Mouse (Mus musculus): ENCODE results near the gene Med15.
A peak's percentile ranks its signal among the peaks of the same experiment; 100 is the strongest.

Med15 gene

DNA sequence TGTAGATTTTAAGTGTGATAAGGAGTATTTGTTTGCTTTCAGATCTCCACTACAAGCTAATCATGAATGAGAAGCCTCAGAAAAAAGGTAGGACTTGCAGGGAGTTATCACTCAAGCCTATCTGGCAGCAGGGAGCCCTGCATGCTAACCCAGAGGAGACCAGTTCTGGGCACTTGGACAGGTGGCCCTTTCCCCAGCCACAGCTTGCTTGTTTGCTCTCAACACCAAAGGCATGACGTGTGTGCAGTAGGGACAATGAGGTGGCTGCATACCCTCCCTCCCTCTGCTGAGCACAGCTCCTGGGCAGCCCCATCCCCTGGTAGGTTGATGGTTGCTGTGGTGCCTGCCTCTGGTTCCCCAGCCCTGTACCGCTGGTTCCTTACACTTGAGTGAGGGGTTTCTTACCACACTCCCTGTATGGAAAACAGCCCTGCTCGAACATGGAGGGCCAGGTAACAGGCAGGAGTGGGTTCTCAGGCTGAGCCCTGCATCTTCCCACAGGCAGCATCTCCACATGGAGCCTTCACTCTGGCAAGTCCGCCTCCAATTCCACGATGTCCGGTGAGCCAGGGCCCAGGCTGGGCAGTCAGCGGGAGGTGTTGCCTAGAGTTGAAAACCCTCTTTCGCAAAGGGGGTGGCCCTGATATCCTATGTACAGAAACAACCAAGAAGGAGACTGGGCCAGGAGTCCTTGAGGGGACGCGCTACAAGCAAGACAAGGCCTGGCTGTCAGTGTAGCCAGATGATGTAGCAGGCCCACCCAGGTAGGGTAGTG lies 84.9 kb downstream of the Med15 start:
- DNase-seq (ENCODE audit: low spot score), result no peak

DNA sequence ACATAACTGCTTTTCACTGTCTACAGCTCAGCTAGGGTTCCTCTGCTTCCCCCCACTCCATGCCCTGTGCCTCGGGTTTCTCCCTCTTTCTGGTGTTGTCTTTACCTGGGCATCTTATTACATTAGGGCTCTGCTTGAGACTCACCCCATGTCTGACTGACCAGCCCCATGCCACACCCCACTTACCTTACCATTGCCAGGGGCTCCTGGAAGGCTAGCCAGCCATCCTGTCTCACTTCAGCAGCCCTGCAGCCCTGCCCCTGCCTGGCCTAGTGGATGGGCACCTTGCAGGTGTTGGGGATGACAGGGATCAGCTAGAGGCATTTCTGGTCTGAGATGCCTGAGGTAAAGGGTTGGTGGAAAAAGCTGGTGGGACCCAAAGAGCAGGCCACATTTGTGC lies 85.5 kb downstream of the Med15 start:
- no peak for DNase-seq (ENCODE audit: low spot score)

DNA sequence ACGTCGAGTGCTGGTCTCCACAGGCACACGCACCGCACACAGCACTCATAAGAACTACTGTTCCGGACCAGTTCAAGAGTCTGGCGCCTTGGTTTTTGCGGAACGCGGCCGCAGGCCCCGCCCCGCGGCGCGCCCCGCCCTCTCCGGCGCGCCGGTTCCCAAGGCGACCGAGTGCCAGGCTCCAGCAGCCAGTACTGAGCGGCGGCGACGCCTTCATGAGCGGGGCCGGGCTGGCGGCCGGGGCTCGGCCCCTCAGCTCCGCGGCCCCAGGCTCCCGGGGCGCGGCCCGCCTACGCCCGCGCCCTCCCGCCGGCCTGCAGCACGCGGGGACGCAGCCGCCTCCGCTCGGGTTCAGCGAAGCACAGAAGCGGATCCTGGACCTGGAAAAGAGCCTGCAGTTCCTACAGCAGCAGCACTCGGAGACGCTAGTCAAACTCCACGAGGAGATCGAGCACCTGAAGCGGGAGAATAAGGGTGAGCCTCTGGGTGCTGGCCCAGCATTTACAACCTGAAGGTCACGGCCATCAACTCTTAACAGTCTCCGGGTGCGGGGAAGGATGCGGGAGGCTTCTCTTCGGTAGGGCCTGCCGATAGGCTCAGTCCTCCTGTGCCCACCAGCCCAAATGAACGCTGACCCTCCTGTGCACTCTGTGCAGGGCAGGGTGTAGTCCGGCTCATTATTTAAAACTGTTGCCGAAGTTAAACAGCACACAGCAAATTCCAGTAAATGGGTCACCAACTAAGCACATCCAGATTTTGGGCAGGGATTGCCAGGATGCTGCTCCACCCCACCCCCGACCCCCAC lies 86.2 kb downstream of the Med15 start, which contains the start of gene Ccdc74a:
Gene Ccdc74a, plus strand, starts transcription at position 161 of the 805 bp plus-strand sequence.
- peak; percentile 85 for DNase-seq (ENCODE audit: low spot score)

DNA sequence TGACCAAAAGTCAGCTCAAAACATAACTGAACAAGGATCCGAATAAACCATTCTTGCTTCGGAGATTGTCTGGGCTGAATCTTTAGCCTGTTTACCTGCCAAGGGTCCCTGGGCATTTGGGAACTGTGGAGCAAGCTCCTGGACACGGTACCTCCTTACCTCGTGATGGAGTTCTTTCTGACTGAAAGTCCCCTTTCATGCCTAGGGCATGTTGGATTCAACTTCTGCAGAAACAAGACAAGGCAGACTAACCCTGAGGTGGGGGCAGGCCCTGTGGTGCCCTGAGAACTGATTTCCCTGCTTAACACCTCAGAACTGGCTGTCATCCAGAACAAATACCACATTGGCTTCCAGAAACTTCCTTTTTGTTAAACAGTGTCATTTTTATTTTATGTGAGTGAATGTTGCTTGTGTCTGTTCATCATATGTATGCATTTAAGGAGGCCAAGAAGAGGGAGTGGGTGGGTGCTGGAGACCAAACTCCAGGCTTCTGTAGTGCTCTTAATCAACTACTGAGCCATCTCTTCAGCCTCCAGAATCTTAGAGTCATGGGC lies 89.2 kb downstream of the Med15 start:
- DNase-seq (ENCODE audit: low spot score), result no peak

DNA sequence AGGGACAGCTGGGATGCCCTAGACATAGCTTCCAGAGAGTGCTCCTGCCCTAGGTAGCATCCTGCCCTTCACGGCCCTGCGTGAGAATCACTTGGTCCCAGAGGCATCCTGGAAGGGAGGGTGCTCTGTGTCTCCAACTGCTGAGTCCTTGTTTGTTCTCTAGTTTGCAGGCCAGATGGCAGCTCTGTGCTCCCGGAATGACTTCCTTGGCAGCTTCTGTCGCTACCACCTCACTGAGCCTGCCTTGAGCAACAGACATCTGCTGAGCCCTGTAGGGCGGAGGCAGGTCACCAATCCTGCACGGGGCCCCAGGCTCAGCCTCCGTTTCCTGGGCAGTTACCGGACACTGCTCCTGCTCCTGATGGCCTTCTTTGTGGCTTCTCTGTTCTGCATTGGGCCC lies 90.4 kb downstream of the Med15 start:
- no peak for DNase-seq (ENCODE audit: low spot score)

DNA sequence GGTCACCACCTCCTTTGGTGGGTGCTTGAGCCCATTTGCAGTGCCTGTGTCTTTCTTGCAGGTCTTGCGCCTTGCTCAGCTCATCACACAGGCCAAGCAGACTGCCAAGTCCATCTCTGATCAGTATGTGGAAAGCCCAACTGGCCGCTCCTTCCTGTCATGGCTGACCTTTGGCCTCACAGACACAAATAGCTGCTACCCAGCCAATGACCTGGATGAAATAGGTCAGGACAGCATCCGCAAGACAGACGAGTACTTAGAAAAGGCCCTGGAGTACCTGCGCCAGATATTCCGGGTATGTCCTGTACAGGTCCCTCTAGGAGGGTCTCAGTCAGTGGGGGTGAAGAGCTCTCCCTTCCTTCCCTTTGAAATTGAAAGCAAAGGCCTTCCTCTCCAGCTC lies 91.4 kb downstream of the Med15 start:
- DNase-seq (ENCODE audit: low spot score), result no peak

DNA sequence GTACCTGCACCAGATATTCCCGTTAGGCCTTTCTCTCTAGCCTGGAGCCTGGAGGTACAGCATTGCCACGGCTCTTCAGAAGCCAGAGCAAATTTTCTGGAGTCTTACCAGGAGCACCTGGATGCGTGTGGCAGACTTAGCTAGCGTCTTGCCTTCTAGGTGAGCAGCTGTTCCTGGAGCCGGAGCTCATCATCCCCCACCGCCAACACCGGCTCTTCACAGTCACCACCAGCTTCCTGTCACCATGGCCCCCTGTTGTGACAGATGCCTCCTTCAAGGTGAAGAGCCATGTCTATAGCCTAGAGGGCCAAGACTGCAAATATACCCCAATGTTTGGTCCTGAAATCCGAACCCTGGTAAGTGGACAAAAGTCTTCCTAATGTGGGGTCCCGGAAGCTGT lies 92.0 kb downstream of the Med15 start:
- no peak for DNase-seq (ENCODE audit: low spot score)

DNA sequence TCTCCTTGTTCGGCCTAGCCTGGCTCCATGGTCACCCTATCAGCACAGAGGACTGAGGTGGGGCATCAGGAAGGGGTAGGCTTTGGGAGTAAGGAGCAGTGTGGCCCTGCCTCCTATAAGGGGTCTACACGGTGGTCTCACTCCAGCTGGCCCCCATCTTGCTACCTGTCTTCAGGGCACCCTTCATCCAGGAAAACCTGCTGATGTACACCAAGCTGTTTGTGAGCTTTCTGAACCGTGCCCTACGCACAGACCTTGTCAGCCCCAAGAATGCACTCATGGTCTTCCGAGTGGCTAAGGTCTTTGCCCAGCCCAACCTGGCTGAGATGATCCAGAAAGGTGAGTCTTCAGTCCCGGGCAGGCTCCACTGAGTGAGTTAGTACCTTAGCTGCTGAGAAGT lies 92.7 kb downstream of the Med15 start:
- no peak for DNase-seq (ENCODE audit: low spot score)

DNA sequence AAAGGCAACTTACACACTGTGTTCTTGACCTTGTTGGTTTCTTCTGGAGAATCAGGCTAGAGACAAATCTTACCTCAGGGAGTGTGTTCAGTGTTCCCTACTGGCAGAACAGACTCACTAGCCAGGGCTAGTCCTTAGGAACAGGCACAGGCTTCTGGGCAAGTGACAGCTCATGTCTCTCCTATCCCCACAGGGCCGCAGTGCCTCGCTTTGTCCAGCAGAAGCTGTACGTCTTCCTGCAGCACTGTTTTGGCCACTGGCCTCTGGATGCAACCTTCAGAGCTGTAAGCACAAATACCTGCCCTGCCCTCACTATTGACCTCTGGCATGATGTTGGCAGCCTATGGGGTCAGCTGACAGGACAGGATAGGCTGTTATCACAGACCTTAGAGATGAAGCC lies 93.6 kb downstream of the Med15 start:
- no peak for DNase-seq (ENCODE audit: low spot score)

DNA sequence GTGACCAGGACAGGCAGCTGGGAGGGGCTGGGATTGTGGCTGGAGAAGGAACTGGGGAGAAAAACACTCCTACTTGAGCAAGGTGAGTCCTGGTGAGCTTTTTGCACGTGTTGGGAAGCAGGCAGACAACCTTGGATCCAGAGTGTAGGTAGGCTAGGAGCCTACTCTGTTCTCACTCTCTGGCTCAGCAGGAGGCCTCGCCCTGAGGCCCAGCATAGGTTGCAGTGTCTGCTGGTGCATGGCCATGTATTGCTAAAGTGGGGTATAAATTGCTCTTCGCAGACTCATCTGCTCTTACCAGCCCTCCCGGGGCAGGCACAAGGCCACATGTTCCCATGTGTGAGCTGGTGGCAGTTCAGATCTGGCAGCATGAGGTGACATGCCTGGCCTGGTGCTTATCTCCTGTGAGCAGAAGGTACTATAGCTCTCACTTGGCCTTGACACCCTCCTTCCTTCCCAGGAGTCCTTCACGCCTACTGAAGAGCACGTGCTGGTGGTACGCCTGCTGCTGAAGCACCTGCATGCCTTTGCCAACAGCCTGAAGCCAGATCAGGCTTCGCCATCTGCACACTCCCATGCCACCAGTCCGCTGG lies 94.6 kb downstream of the Med15 start:
- DNase-seq (ENCODE audit: low spot score), result no peak

DNA sequence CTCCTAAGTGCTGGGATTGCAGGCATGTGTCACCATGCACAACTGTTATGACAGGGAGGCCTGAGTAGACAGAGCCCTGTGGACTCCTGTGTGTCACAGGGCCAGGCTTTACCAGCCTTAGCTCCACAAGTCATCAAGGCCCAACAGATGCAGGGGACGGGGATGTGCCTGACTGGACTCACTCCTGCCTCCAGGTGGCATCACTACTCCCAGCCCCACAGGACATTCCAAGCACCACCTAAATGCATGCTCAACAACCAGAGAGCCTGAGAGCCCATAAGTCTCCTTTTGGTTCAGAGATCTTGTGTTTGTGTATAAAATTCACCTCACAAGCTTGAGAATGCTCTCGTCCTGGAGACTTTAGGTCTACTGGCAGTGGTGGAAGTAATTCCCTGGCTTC lies 95.1 kb downstream of the Med15 start:
- no peak for DNase-seq (ENCODE audit: low spot score)

DNA sequence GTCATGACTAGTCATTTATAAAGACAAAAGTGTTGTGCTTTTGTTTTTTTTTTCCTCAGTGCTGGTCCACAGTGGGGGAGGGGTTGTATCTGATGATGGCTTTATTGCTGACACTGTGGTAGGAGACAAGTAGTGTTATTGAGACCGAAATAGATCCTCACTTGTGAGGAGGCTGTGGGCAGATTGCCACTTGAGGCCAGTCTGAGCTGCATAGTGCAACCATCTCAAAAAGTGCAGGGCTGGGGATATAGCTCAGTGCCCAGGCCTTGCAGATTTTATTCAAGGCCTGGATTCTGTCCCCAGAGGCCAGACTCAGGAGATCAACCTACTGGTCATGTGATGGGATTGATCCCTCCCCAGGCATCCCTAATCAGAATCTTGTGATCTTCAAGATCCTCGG lies 95.8 kb downstream of the Med15 start:
- no peak for DNase-seq (ENCODE audit: low spot score)

DNA sequence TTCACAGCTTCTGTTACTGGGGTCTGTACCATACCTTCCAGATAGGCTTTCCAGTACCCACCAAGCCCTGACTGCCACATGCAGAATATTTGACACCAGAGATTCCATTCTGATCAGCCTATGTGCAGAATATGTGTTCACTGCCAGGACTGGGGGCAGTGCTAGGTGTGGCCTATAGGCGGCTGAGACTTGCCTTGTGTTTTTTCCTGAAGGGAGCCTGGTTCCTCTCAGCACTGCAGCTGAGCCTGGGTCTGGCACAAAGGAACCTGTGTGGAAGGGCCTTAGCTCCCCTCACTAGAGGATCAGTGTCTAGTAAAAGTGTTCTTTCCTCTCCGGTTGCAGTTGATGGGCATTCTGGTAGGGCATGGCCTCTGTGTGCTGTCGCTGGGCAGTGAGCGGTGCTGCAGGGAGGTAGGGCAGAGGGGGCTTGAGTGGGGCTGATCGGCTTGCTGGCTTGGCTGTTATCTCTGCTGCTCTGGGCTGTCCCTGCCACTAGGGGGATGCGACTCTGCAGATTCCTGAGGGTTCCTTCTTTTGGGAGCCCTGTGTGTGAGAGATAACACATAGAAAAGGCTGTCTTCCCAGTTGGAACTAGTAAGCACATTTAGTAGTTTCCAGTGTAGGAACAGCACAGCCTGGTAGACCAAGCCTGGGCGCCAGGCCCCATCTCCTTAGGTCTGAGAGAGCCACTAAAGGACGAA lies 99.1 kb downstream of the Med15 start:
- peak; percentile 39 for DNase-seq (ENCODE audit: low spot score)

DNA sequence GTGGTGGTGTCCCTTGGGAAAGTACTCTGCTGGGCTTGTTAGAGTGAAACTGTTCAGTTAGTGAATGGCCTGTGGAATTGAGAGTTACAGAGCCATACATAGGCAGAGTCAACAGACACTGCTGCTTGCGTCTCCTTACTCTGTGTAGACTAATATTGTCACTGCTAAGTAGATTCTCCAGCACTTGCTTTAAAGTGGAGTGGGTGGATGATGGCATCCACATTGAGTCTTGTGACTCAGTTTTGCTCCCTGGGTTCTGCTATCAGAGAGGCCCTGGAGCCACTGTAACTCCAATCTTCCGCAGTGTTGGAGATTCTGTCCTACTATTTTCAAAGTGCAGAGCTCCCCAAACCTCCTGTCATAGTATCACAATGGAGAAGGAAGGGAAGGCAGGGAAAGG lies 100.1 kb downstream of the Med15 start:
- DNase-seq (ENCODE audit: low spot score), result no peak

DNA sequence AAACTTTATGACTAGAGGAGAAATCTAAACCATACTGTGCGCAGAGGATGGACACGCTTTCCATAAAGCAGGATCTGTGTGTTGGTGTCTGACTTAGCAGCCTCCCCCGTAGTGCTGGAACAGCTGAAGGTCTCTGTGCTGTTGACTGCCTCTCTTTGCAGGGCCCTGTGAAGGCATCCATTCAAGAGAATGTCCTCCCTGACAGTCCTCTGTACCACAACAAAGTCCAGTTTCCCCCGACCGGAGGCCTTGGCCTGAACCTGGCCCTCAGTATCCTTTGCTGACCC lies 106.5 kb downstream of the Med15 start:
- DNase-seq (ENCODE audit: low spot score), result no peak

DNA sequence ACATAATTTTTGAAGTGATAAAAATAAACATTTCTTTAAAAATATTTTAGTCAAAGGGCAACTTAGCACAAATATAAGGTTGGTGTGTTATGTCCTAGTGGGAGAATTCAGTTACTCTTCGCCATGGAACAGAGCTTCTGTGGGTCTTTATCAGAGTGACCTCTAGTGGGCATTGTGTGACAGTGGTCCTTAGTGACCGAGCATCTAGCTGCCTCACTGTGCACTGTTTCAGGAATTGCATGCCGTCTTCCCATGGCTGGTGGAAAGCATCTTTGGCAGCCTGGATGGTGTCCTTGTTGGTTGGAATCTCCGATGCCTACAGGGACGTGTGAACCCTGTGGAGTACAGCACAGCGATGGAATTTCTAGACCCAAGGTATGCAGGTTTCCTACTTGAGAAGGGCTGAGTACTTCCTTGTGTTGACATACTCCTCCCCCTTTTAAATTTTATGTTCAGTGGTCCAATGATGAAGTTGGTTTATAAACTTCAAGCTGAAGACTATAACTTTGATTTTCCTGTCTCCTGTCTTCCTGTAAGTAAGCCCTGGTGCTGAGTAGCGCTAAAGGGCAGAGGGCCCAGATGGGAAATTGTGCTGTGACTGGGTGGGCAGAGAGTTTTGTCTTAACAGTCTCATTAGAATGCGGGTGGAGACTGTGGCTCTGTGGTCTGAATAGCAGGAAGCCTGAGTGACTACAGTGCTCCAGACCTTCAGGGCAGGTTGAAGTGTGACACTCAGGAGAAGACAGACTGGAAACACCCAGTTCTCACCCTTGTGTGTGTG lies 107.0 kb downstream of the Med15 start:
- peak; percentile 79 for DNase-seq (ENCODE audit: low spot score)

DNA sequence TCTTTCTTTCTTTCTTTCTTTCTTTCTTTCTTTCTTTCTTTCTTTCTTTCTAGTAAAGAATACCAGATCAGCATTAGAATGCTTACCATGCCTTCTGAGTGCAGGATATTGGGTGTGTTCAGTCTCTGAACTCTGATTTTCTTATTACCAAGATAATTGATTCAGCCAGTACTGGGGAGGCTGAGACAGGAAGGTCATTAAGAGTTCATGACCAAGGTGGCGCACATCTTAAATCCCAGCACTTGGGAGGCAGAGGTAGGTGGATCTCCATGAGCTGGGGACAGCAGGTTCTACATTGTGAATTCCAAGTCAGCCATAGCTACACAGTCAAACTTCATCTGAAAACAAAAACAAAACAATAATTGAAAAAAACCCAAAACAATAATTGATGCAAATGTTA lies 110.8 kb downstream of the Med15 start:
- no peak for DNase-seq (ENCODE audit: low spot score)

DNA sequence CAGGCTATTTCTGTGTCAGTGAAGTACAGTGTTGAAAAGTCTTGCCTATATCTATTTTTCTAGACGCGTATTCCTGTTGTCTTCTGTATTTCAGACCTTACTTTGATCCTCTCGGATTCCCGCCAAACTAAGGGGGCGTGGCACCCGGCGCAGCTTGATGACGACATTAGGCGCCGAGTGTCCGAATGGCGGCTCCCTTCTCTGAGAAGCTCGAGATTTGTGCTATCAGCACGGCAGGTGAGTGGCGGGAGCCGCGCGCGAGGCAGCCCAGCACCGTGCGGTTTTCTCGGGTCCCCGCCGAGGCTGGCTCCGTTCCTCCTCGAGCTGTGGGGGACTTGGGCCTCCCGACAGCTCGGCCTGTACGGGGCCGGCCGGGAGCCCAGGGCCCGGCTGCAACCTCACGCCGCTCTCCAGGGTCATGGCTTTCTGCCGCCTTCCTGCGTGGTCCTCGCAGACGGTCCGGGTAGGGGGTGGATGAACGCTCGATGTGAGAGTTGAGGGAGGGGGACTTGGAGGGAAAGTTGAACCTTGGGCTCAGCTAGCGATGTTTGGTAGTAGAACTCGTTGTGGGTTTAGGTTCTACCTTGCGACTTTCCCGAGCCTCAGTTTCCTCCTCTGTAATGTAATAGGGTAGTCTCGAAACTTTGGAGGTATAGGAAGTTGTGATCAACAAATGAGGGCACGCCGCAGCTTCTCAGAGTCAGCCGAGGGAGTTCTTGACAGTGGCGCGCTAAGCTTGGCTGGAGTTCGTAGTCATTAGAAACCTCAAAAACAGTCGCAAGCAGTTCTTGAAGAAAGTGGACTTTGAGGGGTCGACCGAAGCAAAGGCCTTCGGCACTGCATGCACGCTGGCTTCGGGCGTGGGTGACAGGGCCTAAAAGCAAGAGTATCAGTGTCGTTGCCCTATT lies 113.2 kb downstream of the Med15 start, which contains the start of gene Smpd4:
Gene Smpd4, plus strand, starts transcription at position 157 of the 908 bp plus-strand sequence.
- peak; percentile 94 for DNase-seq (ENCODE audit: low spot score)

DNA sequence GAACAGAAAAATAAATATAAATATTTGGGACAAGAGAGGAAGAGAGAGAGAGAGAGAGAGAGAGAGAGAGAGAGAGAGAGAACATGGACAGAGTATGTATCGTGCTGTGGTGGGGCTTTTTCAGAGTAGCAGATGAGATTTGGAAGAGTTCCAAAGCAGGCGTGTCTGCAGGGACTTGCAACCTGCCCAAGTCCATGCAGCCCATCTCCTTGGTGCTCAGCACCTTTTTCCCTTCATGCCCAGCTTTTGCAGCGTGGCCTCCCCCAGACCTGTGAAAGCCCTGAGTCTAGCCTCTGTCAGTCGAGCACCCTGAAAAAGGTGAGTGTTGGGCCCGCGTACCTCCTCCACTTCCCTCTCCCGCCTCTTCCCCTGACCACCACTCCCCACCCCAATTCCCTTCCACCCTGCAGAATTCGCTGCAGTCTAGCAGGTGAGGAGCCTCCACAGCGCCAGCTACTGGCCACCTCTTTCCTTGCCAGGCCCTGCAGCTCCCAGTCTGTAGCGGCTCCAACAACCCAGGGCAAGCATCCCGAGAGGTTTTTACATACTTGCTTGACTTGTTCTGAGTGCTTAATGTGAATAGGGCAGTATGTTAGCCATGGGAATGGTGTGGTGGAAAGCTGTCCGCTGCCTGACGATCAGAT lies 114.6 kb downstream of the Med15 start:
- peak; percentile 78 for DNase-seq (ENCODE audit: low spot score)

DNA sequence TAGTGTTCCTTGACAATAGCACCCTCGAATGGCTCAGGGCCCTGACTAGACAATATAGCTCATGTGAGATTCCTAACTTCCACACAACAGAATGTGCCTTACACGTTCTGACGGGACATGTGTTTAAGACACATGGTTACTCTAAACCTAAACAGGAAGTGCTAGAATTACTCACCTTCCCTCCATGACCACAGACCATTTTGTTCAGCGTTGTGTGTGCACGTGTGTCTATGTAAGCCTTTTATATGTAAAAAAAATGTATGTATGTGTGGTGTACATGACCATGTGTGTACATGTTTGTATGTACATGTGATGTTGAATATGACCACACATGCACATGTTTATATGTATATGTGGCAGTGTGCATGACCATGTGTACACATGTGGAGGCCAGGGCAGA lies 116.5 kb downstream of the Med15 start:
- DNase-seq (ENCODE audit: low spot score), result no peak

Data from retina, embryonic 14.5 days (tissue).